Mouse (Mus musculus): ENCODE measurements around the gene Zfp853.

The Zfp853 gene

GRCm38 (mm10) chr5:143253186-143253880, 40.1 kb downstream of the Zfp853 start:
- in situ Hi-C loops (cut with MboI) = no loop called here

- in situ Hi-C loops (cut with MboI) = no loop called here
Observed at GRCm38 (mm10) chr5:143252791-143253185, 40.6 kb downstream of the Zfp853 start.

- in situ Hi-C loops (cut with MboI) = no loop called here
Observed at GRCm38 (mm10) chr5:143252039-143252438, 41.4 kb downstream of the Zfp853 start.

GRCm38 (mm10) chr5:143244926-143245325, 48.5 kb downstream of the Zfp853 start:
- in situ Hi-C loops (cut with MboI) = no loop called here
